ENCODE assay signal across 9 mouse cellular contexts in the genomic region with DNA sequence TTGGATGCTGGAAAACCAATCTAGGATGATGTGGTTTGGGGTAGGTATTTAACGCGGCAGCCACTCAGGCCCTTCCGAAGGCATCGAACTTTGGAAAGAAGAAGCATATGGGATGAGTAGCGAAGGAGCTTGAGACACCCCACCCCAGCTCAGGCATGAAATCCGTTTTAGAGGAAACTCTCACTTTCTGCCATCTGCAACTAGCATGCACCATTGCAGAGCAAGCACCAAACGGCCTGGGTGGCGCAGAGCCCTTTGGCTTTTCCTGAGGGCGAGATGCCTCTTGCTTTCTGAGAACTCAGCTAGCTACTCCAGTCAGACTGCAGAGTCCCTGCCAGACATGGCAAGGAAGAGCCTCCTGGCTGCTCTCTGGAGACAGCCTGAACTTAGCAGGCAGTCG.
A peak's percentile ranks its signal among the peaks of the same experiment; 100 is the strongest.
DNase-seq lines count a peak whose midpoint lies in the region; ATAC-seq lines count a peak whose summit lies in the region.
"Had no signal": no experiment of that assay in that cellular context is flagged by ENCODE, and none has a peak within 500 bp of the region (broad histone marks: within the 10 kb centered on the region; RNA-seq: fewer than 3 reads in every experiment).

No protein-coding gene starts in this region.

- peak overlapping the region; percentile 41 for H3K4me2 ChIP-seq in neural tube, embryonic 11.5 days (ENCODE audit: low read depth)
- H3K4me2 ChIP-seq in limb, embryonic 13.5 days (replicated peaks), result peak overlapping the region; percentile 57

- peak; percentile 49 to 62 for DNase-seq in cerebellum, postnatal 10 days
- no peak for DNase-seq in cerebellum, adult 11 months
- no peak for DNase-seq in neural tube, embryonic 11.5 days (ENCODE audit: low spot score)
- no peak for DNase-seq in neural tube, embryonic 10.5 days (ENCODE audit: extremely low spot score, low spot score)
- peak; percentile 68 for DNase-seq in retina, postnatal 1 day
- no peak for DNase-seq in layer of hippocampus, postnatal 25 days (ENCODE audit: extremely low spot score in 1 of 2, low spot score in 1 of 2)
- no peak for DNase-seq in urinary bladder, postnatal 25 days (ENCODE audit: low spot score)
- DNase-seq: lung, adult 2 months had no signal

- WGBS in neural tube, embryonic 11.5 days, result 52% methylated on average over 10 of the region's 10 CpGs
- WGBS in limb, embryonic 13.5 days, result 50% methylated on average over 10 of the region's 10 CpGs

- H3K27ac ChIP-seq in neural tube, embryonic 11.5 days (ENCODE audit: low read depth, low read length), result no peak overlapping the region
- H3K27ac ChIP-seq in limb, embryonic 13.5 days, result no peak overlapping the region

- H3K4me1 ChIP-seq in neural tube, embryonic 11.5 days (ENCODE audit: control insufficient read depth, insufficient read depth, low read length), result peaks cover 5% of the 10 kb centered on the region
- peaks cover 15% of the 10 kb centered on the region for H3K4me1 ChIP-seq in limb, embryonic 13.5 days

- H3K27me3 ChIP-seq in neural tube, embryonic 11.5 days (ENCODE audit: control insufficient read depth, insufficient read depth, low read length), result no peaks in the 10 kb centered on the region
- peaks cover 8% of the 10 kb centered on the region; the same call in 1 of the 2 replicates for H3K27me3 ChIP-seq in limb, embryonic 13.5 days

- H3K9ac ChIP-seq in neural tube, embryonic 11.5 days (ENCODE audit: low read length), result no peak overlapping the region
- no peak overlapping the region for H3K9ac ChIP-seq in limb, embryonic 13.5 days

- no peak for ATAC-seq in neural tube, embryonic 11.5 days (ENCODE audit: insufficient read depth, low FRiP score, low TSS enrichment)
- ATAC-seq in limb, embryonic 13.5 days (ENCODE audit: low FRiP score, low read depth), result no peak

- H3K4me3 ChIP-seq in neural tube, embryonic 11.5 days (ENCODE audit: low read depth, low read length), result no peak overlapping the region
- no peak overlapping the region for H3K4me3 ChIP-seq in limb, embryonic 13.5 days

- no peaks in the 10 kb centered on the region for H3K36me3 ChIP-seq in neural tube, embryonic 11.5 days (ENCODE audit: control insufficient read depth, insufficient read depth, low read length)
- no peaks in the 10 kb centered on the region for H3K36me3 ChIP-seq in limb, embryonic 13.5 days

- H3K9me3 ChIP-seq in neural tube, embryonic 11.5 days (ENCODE audit: control insufficient read depth, low read length), result no peaks in the 10 kb centered on the region
- no peaks in the 10 kb centered on the region for H3K9me3 ChIP-seq in limb, embryonic 13.5 days

Comparison
In these comparisons a context has a peak if more than half of its experiments do, and no peak if none do; other contexts are left out.
1. DNase-seq: peak in cerebellum, postnatal 10 days (2 of 2) and retina, postnatal 1 day (single experiment); none in cerebellum, adult 11 months (single experiment), neural tube, embryonic 11.5 days (single experiment), neural tube, embryonic 10.5 days (single experiment), layer of hippocampus, postnatal 25 days (0 of 2) and urinary bladder, postnatal 25 days (single experiment).